Mouse (Mus musculus): ENCODE results near the gene Ift122.

Gene Ift122

DNA sequence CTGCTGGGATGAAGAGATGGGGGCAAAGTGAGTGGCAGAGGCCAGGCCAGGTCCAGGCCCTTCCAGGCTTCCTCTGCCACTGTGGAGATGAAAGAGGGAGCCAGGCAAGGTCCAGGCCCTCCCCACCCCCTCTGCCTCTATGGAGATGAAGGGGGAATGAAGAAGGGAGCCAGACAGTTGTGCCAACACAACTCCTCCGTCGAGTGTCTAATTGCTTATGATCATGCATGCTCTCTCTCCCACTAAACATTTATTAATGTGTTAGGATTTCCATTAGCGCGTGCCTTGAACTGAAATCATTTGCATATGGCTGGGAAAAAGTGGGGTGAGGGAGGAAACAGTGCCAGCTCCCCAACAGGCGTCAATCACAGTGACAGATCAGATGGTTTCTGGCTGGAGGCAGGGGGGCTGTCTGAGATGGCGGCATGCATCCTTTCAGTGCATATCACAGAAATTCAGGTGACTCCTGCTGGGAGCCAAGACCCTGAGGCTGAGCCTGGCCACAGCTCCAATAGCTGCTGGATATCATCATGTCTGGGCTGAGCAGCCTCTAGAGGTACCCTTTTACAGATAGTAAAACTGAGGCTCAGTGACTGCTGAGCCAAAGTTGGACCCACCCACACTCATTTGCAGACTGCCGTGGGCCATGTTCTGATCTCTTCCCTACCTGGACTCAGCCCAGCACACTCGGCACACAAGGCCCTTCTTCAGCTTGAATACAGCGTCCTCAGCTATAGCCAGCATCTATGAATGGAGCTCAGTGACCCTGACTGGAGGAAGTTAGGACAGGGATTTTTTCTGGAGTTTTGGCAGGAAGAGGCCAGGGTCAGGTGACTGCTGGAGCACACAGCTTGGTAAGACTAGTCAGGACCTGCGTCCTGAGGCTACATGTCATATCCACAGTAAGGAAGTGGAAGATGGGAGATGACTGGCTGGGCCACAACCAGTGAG is 74.3 kb downstream of the Ift122 start:
- DNase-seq (ENCODE audit: low spot score), result no peak

DNA sequence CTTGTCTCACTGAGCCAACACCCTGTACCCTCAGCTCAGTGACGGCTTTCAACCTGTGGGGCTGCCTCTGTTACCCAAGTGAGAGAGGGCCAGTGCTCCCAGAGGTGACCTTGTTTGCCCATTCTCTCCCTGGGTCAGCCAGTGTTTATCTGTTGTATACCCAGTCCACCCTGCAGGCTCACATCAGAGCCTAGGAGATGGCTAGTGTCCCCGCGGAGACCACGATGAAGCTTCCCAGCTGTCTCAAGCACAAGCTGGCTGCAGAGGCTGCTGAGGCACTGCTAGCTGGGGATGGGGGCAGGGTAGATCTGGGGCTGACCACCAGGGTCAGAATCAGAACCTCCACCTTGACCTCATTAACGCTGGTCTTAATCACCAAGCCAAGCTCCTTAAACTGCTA is 76.7 kb downstream of the Ift122 start:
- DNase-seq (ENCODE audit: low spot score), result no peak

DNA sequence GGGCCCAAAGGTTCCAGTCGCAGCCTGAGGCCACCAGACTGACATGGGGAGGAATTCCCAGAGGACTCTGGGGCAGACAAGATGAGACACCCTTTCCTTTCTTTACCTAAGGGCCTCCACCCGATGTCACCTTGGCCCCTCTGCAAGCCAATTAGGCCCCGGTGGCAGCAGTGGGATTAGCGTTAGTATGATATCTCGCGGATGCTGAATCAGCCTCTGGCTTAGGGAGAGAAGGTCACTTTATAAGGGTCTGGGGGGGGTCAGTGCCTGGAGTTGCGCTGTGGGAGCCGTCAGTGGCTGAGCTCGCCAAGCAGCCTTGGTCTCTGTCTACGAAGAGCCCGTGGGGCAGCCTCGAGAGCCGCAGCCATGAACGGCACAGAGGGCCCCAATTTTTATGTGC is 78.4 kb downstream of the Ift122 start, which contains the start of gene Rho:
Rho (plus strand) TSS at position 110 of the 400 bp plus-strand sequence.
- DNase-seq (ENCODE audit: low spot score), result no peak

DNA sequence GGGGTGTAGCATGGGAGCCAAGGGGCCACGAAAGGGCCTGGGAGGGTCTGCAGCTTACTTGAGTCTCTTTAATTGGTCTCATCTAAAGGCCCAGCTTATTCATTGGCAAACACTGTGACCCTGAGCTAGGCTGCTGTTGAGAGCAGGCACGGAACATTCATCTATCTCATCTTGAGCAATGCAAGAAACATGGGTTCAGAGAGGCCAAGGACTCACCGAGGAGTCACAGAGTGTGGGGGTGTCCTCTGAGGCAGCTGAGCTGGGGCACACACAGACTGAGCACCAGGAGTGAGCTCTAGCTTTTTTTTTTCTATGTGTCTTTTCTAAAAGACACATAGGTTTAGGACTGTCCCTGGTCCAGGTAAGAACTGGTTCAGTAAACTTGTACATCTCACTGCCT is 79.1 kb downstream of the Ift122 start:
- no peak for DNase-seq (ENCODE audit: low spot score)

DNA sequence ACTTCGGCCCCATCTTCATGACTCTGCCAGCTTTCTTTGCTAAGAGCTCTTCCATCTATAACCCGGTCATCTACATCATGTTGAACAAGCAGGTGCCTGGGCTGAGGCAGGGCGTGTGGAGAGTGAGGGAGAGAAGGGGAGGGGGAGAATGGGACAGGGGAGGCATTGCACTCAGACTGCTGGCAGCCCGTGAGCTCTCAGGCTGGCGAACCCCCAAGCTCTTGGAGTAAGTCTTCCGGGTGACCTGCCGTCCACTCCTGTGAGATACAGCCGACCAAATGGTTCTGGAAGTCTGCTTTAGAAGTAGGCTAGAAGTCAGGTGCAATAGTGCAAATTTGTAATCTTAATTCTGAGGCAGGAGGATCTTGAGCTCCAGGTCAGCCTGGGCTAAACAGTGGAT is 82.3 kb downstream of the Ift122 start:
- DNase-seq (ENCODE audit: low spot score), result no peak

DNA sequence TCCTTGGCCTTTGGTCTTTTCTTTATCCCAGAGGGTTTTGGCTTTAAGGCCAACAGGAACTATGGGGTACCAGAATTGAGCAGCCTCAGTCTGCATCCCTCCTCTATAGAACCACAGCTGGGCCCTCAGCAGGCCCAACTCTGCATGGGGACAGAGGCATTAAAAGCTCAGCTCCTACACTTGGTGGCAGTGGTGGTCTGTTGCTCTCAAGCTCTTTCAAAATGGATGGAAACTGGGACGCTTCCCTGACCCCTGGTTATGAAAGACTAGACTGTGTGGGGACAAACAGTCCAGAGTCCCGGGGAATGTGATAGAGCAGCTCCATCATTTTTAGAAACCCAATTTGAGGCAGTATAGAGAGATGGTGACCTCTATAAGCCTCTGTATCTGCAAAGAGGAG is 84.7 kb downstream of the Ift122 start:
- DNase-seq (ENCODE audit: low spot score), result no peak

DNA sequence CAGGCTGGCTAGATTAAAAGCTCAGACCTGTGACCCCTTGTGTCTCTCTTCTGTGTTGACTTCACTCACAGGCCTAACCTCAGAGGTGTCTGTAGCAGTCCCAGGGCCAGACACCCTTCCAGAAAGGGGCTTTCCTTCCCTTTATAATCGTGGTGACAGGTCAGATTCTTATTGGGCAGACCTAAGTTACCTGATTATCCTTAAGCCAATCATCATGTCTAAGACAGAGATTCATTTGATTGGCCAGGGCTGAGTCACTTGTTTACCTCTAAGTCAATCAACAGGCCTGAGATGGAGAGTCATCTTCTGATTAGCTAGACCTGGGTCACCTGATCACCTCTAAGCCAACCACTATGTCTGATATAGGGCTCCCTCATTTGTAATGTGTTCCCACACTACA is 85.5 kb downstream of the Ift122 start:
- no peak for DNase-seq (ENCODE audit: low spot score)

DNA sequence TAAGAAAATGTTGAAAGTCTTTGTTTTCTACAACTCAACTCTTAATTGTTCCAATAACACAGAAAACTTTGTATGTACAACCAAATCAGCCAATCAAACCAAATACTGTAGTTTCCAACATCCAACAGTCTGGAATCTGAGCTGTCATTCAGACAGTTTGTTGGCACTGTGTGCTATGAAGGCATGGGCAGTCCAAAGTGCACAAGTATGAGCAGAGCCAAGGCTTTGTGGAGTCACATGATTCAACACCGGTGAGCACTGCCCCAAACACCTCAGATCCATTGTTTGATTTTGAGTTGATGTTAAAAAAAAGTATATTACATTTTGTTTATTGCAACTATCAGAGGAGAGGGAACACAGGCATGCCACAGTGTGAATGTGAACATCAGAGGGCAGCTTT is 87.3 kb downstream of the Ift122 start:
- DNase-seq (ENCODE audit: low spot score), result no peak

DNA sequence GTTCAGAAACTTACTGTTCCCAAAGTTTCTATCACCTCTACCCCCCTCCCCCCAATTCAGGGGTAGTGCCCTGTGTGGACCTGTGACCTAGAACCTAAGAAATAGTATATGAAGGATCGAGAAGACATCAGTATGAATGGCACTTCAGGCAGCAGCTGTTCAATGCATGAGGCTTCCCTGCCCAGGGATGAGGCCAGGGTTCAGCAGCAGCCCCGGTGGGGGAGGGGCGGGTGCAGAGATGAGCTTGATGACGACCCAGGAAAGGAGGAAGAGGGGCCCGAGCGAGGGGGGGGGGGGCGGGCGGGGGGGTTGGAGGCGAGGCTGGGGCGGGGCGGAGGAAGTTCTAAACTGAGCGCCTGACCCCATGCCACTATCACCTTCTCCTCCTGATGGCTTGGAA is 87.9 kb downstream of the Ift122 start:
- peak; percentile 54 for DNase-seq (ENCODE audit: low spot score)

DNA sequence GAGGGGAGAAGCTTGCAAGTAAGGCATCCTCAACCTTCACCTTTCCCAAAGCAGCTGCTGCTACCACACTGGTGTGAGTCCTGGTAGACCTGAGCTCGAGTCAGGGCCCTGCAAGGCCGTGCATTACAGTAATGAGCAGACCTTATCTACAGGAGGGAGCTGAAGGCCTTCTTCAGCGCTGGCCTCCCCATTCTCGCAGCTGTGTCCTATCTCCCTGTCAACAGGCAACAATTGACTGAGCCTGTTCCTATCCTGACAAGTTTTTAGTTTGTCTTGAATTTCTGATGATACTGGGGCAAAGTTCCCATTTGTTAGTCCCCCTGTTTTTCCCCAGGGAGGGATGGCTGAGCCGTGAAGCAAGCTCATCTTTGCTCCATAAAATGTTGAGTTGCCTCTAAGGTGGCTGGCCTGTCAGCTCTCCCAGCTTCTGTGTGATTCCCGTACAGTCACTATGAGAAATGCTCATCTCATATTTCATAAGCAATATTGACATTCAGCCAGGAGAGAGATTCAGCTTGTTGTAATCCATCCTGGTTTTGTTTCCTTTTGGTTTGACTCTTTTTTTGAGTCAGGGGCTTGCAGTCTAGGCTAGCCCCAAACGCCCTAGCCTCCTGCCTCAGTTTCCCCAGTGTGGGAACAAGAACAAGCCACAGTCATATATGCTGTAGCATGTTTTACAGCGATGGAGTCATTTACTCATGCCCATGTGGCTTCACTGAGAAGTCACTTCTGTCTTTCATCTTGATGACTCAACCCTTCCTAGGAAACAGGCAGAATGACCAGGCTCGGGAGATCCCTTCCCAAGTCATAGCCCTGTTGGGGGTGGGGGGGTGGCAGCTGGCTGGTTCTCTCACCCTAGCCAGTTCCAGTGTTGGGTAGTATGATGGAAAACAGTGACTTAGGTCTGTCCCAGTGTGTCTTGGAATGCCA is 90.5 kb downstream of the Ift122 start:
- DNase-seq (ENCODE audit: low spot score), result no peak

DNA sequence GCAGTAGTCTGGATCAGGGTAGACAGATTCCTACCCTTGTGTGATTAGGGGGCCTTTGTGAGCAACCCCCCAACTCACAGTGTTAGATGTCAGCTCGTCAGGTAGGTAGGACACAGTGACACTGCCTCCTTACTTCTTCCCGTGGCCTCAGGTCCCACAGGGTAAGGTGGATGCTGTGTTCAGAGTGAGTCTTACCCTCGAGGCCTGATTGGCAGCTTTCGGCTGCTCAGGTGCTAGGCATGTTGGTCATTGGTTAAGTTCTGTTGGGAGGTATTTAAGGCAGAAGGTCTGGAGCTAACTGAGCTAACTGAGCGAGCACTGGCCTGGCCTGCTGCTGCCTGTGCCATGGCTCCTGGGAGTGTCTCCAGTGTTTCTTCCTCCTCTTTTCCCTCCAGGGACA is 91.4 kb downstream of the Ift122 start, which contains the start of gene H1foo:
H1foo (plus strand) TSS at position 301 of the 400 bp plus-strand sequence.
- no peak for DNase-seq (ENCODE audit: low spot score)

DNA sequence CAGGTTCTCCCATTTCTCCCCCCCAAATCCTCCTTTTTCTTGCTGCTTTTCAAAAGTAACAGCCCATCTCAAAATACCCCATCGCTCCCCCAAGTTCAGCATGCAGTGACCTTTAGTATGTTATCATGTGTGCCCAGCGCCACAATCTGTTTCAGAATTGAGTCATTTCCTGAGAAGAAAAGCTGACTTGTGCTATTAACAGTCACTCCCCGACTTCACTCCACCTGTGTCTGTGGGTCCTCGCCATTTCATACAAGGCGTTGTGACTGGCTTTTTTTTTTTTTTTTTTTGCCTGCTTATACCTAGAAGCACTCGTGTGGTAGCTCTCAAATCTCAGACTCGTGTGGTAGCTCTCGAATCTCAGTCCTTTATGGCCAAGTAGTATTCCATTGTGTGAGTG is 92.4 kb downstream of the Ift122 start:
- no peak for DNase-seq (ENCODE audit: low spot score)

DNA sequence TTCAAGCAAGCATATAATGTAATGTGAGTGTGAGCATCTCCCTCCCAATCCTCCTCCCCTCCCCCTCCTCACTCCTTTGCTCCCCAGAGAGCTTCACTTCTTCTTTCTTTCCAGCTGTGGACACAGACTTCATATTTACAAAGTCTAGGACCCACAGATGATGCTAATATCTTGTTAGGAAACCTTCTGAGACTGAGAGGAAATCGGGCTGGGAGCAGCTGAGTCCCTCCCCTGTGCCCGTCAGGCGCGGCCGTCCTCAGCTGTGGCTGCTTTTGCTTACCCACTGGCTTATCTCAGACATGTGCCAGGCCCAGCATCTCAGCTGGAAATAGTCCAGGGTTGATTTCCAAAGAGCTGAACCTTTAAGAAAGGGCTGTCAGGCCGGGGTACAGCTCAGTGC is 93.1 kb downstream of the Ift122 start:
- no peak for DNase-seq (ENCODE audit: low spot score)

DNA sequence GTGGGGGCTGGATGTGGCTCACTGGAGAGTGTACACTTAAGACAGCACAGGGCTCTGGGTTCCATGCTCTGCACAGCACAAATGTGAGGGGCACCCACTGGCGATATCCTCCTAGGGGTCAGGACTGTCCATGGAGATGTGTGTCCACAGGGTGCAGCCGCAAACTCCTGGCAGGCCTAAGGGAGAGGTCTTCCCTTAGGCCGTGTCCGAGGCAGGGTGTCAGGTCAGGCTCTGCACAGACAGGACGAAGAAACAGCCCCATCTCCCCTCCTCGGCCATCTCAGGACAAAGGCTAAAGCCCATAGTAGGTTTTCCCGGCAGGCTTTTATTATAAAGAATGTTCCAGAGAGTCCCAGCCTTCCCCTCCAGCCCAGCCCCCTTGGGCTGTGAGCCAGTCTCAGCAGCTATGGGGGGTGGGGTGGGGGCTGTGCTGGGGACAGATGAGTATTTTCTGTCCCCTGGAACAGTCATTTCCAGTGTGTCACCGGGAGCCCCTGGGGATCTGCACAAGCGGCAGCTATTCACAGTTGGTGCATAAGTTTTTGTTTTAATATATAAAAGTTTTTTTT is 101.3 kb downstream of the Ift122 start:
- DNase-seq (ENCODE audit: low spot score), result no peak

DNA sequence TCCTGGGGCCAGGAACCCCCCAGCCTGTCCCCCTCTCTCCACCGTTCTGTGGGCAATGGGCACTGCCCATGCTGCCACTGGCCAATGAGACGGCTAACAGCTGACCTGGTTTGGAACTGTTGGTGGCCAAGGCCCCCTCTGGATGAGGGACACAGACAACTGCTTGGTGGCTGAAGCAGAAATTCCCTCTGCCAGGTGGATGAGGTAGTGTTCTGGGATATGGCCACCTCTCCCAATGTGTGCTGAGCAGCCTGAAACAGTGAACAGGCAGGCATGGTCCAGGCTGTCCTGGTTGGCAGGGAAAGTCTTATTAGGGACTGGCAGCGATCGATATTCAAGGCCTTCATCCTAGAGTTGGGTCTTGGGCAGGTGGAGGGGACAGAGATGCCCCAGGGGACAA is 101.9 kb downstream of the Ift122 start:
- no peak for DNase-seq (ENCODE audit: low spot score)

DNA sequence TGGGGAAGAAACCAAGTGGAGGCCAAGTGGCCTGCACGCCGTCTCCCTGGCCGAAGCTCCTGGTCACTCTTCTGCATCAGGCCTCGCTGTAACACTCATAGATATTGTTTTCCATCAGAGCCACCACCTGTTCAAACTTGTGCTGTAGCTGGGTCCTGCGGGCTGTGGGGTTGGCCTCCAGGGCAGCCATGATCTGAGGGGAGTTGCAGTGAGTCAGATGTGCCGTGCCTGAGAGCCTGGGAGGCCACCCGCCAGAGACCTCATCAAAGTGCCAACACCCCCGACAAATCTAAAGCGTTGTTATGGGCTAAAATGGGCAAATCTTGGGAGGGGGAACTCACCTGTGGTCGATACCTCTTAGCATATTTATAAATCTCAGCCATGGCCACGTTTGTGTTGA is 102.4 kb downstream of the Ift122 start:
- DNase-seq (ENCODE audit: low spot score), result no peak

DNA sequence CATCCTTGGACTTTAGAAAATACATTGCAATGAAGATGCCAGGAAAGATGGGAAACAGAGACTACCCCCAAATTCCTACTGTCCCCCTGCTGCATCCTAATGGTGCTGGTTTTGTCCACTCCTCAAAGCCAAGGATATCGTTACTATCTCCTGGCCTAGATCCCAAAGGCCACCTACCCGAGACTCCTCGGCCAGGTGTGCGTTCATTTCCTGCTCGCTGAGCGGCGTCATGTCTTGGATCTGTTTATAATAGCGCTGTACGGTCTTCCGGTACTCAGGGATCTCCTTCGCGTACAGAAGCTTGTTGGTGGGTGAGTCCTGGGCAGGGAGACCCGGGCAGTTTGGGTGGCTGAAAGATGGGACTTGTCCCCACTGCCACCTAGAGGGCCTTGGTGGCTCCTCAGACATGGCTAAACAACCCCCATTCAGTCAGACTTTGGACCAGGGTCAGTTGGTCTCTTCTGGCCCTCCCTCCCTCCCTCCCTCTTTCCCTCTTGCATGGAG is 103.2 kb downstream of the Ift122 start:
- DNase-seq (ENCODE audit: low spot score), result no peak

DNA sequence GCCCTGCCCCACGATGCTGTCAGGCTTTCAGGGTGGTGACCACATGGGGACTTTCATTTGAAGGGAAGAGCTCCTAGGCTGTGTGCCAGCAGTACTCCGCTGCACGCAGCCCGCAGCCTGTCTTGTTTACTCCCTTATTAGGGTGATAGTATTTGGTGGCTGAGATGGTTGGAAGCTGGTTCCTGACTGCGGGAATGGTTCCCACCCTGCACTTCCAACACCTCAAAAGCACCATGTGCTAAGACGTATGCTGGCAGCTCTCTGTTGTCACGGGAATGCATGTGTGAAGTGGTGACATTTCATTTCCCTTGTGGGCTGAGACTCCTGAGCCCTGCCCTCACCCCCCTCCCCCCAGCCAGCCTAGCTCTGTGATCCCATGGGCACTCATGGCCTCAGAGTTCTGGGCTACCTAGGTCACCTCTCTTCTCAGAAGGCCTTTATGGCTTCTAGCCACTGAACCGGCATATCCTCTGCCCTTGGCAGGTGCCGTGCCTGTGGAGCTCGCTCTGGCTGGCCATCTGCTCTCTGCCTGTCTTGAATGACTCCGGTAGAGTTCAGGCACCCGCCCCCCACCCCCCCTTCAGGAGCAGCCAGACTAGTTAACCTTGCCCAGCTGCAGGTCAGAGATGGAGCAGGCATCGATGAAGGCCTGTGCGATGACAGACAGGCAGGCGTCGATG is 103.8 kb downstream of the Ift122 start:
- peak; percentile 43 for DNase-seq (ENCODE audit: low spot score)

DNA sequence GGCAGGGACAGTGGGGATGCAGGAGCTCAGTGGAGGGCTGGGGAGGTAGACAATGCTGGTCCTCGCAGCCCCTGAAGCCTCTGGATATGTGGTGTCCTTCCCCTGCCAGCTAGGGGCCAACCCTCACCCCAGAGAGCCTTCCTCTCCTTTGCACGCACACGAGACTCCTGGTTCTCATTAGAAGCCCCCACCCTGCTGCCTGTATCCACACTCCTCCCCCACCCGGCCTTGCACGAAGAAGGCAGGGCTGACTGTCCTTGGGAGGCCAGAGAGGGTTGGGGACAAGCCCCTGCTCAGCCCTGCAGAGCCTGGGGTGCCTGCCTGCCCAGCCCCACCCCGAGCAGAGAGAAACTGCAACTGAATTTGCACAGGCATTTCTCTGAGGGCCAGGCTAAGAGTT is 104.4 kb downstream of the Ift122 start:
- DNase-seq (ENCODE audit: low spot score), result no peak

DNA sequence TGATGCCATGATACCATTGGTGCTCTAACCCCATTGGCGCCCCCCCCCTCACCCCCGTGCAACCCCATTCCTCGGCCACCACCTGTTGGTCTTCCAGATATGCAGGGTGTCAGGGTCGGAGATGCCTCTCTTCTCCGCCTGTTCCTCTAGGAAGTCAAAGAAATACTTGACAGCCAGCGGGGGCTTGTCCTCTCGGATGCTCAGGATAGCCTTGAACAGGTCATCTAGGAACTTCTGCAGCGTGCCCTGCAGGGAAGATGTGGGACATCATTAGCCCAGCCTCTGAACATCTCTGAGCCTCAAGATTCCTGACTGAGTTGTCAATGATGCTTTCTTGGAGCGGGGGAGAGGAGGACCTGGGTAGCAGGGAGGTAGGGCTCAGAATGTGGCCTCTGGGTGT is 105.2 kb downstream of the Ift122 start:
- no peak for DNase-seq (ENCODE audit: low spot score)

DNA sequence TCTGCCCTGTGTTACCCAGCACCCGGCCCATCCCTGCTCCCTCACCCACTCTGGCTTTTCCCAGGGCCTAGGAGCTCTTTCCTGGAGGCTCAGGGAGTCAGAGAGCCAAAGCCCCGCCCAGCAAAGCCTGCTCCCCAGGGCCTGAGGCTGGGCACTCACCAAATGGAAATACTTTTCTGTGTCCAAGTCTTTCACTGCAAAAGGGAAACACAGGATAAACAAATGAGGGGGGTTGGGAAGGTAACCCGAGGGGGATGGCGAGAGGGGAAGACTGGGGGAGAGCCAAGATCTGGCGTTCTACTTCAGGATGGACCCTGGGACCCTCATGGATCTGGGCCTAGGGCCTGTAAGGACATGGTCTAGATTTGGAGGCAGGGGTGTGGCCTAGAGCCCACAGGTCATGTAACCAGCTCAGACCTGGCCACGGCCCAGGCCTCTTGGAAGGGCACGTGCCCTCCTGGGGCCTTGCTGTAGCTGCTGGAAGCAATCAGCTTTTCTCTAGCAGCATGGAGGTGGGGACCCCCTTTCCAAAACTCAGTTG is 106.0 kb downstream of the Ift122 start:
- DNase-seq (ENCODE audit: low spot score), result no peak

Data from embryo, embryonic 10.5 days (tissue).